Mouse (Mus musculus) embryonic facial prominence, embryonic 12.5 days (tissue): ENCODE data around the gene Fbxo46. TPM values are rescaled to one million over a fixed set of nuclear protein-coding genes. Genes with fewer than 3 reads are reported as not detected.

ENCODE experiments used
- ATAC-seq: fragments of 200-750 bp; cut with Nextera tagmentation; 2 replicates; pipeline ENCODE4 v1.8.0; 2017; ENCODE audit not compliant: insufficient number of reproducible peaks, insufficient read depth, low FRiP score, low TSS enrichment
- H3K27ac ChIP-seq: fragments of 300-500 bp; sonication (generic); 2 replicates; pipeline ENCODE4 v1.5.1; 2016; ENCODE audit warnings: mild to moderate bottlenecking
- H3K27me3 ChIP-seq: fragments of 300-500 bp; sonication (generic); 2 replicates; pipeline ENCODE4 v1.6.1; 2016; ENCODE audit warnings: mild to moderate bottlenecking, moderate library complexity
- H3K36me3 ChIP-seq: fragments of 300-500 bp; sonication (generic); 2 replicates; pipeline ENCODE4 v1.6.1; 2016; ENCODE audit warnings: mild to moderate bottlenecking
- H3K4me1 ChIP-seq: fragments of 300-500 bp; sonication (generic); 2 replicates; pipeline ENCODE4 v1.6.1; 2016
- H3K4me2 ChIP-seq: fragments of 300-500 bp; sonication (generic); replicated peaks from 2 replicates; pipeline ENCODE4 v1.6.1; 2016; ENCODE audit warnings: mild to moderate bottlenecking, moderate library complexity
- H3K4me3 ChIP-seq: fragments of 300-500 bp; sonication (generic); 2 replicates; pipeline ENCODE4 v1.5.1; 2016; ENCODE audit warnings: mild to moderate bottlenecking
- H3K9ac ChIP-seq: fragments of 300-500 bp; sonication (generic); 2 replicates; pipeline ENCODE4 v1.6.1; 2016; ENCODE audit warnings: mild to moderate bottlenecking, moderate library complexity
- H3K9me3 ChIP-seq: fragments of 300-500 bp; sonication (generic); 2 replicates; pipeline ENCODE4 v1.6.1; 2016; ENCODE audit warnings: mild to moderate bottlenecking, moderate library complexity
- WGBS: fragments of 180-500 bp; shearing (Covaris S2); methylation state at CpG from one replicate; pipeline ENCODE4 v1.1.7; 2016; 5-methylcytosine and 5-hydroxymethylcytosine counted together
- polyA plus RNA-seq: library from polyadenylated mRNA; unstranded; fragments of >200 nt; fragmentation: Nextera tagmentation; extraction: Ambion mirVana; gene quantifications from 2 replicates; pipeline ENCODE4 v1.2.1, GENCODE M21; 2016

Gene Fbxo46
- polyA plus RNA-seq, 1 experiment from 2014 or later: 19.8 TPM

DNA sequence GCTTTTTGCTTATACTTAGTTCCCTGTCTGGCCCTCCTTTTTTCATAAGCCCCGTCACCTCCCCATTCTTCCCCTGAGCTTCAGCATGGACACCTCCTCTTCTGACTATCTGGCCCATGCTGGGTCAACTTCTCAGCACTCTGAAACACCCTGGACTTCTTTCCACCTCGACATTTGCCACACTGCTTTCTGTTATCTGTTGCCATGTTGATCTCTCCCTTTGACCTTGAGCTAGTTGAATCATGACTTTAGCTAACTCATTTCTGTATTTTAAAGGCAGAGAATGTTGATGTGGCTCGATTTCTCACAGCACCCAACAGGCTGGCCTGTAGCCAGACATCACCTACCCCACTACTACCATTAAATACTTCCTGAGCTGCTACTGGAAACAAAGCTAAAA lies 12.2 kb upstream of the Fbxo46 start:
- Histone ChIP-seq H3K4me2 (no peak overlapping the region), H3K9me3 (peaks cover 6% of the 10 kb centered on the region; the same call in 1 of the 2 replicates), H3K4me3 (no peak overlapping the region), H3K27me3 (no peaks in the 10 kb centered on the region), H3K9ac (no peak overlapping the region), H3K27ac (no peak overlapping the region), H3K36me3 (no peaks in the 10 kb centered on the region), H3K4me1 (no peaks in the 10 kb centered on the region)
- WGBS: 62% methylated on average over 3 of the region's 3 CpGs
- ATAC-seq: no peak

DNA sequence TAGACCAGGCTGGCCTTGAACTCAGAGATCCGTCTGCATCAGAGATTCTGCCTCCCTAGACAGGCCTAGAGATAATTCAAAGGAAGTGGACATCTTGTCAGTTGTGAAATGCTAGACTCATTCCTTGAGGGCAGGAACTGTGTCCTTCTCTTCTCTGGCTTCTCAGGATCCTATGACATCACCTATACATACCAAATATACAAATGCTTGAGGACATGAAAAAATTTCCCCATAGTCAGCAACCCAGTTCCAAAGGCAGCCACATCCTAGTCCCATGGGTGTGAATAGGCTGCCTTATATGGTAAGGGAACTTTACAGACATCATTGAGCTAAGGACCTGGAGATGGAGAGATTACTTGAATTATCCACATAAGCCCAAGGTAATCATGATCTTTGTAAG lies 10.1 kb upstream of the Fbxo46 start:
- no peaks in the 10 kb centered on the region for H3K9me3 ChIP-seq
- no peak overlapping the region for H3K27ac ChIP-seq
- H3K4me1 ChIP-seq: no peaks in the 10 kb centered on the region
- H3K9ac ChIP-seq: no peak overlapping the region
- no peak for ATAC-seq
- H3K4me2 ChIP-seq: no peak overlapping the region
- no peak overlapping the region for H3K4me3 ChIP-seq
- no peaks in the 10 kb centered on the region for H3K27me3 ChIP-seq
- 79% methylated on average over 1 of the region's 1 CpGs for WGBS
- H3K36me3 ChIP-seq: no peaks in the 10 kb centered on the region

- peaks cover 19% of the 10 kb centered on the region for H3K4me1 ChIP-seq
- 0 out of 2 replicates have a peak within 1 kb of the TSS, but pooled peaks have one; percentile 30 for H3K27ac ChIP-seq
- no peaks in the 10 kb centered on the region for H3K27me3 ChIP-seq
- 0 out of 2 replicates have a peak, but pooled peaks cover 2% of the 10 kb centered on the region for H3K9me3 ChIP-seq
- peak within 1 kb of the TSS; percentile 16; the same call in 1 of the 2 replicates for H3K9ac ChIP-seq
- ATAC-seq: peak; percentile 17; the same call in 1 of the 2 replicates
- H3K4me3 ChIP-seq: peak within 1 kb of the TSS; percentile 23
- no peaks in the 10 kb centered on the region for H3K36me3 ChIP-seq
- peak within 1 kb of the TSS; percentile 47 for H3K4me2 ChIP-seq
- WGBS: 22% methylated on average over 64 of the region's 64 CpGs
Measured at GRCm38 (mm10) chr7:19118028-19118771, 1.5 kb upstream of the Fbxo46 start, which contains the start of gene Gm4969. Gene Gm4969, minus strand, starts transcription at chr7:19118368.

DNA sequence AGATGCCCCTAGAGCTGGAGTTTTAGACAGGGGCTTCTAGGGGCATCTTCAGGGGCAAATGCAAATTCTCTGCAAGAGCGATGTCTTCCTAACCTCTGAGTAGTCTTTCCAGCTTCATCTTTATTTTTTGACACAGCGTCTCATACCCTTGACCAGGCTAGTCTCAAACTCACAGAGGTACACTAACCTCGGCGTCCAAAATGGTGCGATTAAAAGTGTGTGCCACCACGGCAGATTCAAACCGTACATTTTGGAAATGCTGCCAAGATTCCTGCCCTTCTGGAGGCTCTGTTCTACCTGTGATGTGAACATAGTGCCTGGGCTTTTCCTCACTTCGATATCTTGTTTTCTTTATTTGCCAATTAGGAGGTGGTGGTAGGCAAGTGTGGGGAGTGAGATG lies 576 bp upstream of the Fbxo46 start:
- H3K9me3 ChIP-seq: 0 out of 2 replicates have a peak, but pooled peaks cover 2% of the 10 kb centered on the region
- H3K4me2 ChIP-seq: no peak overlapping the region
- H3K4me3 ChIP-seq: no peak overlapping the region
- H3K36me3 ChIP-seq: no peaks in the 10 kb centered on the region
- H3K4me1 ChIP-seq: peaks cover 19% of the 10 kb centered on the region
- H3K9ac ChIP-seq: no peak overlapping the region
- 94% methylated on average over 8 of the region's 8 CpGs for WGBS
- H3K27ac ChIP-seq: 0 out of 2 replicates have a peak overlapping the region, but pooled peaks have one; percentile 30
- no peaks in the 10 kb centered on the region for H3K27me3 ChIP-seq
- no peak for ATAC-seq

- Histone ChIP-seq H3K9me3 (0 out of 2 replicates have a peak, but pooled peaks cover 2% of the 10 kb centered on the region), H3K4me1 (peaks cover 24% of the 10 kb centered on the region), H3K4me2 (no peak overlapping the region), H3K9ac (no peak overlapping the region), H3K36me3 (no peaks in the 10 kb centered on the region), H3K27me3 (no peaks in the 10 kb centered on the region), H3K4me3 (no peak overlapping the region), H3K27ac (no peak overlapping the region)
- 92% methylated on average over 4 of the region's 4 CpGs for WGBS
- no peak for ATAC-seq
Measured at GRCm38 (mm10) chr7:19121686-19122085, 2.0 kb downstream of the Fbxo46 start.

DNA sequence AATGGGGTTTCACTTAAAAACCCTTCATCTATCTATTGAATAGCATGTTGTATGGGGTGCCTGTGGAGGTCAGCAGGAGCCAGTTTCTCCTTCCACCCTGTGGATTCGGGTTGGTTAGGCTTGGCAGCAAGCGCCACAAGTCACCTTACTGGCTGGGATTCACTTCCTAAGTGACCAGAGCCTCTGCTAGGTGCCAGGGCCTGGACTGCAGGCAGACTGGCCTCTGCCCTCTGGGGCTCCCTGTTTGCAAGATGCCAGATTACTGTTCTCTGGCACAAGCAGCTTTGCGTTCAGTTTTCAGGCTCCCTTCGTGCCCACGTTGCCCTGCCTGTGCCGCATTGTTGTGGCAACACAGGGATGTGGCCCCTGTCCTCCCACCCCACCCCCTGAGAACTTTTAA lies 5.1 kb downstream of the Fbxo46 start:
- WGBS: 83% methylated on average over 6 of the region's 6 CpGs
- Histone ChIP-seq H3K4me2 (no peak overlapping the region), H3K4me1 (peaks cover 16% of the 10 kb centered on the region), H3K36me3 (peaks cover 9% of the 10 kb centered on the region), H3K9me3 (no peaks in the 10 kb centered on the region), H3K27ac (no peak overlapping the region), H3K9ac (0 out of 2 replicates have a peak overlapping the region, but pooled peaks have one; percentile 30), H3K4me3 (no peak overlapping the region), H3K27me3 (no peaks in the 10 kb centered on the region)
- no peak for ATAC-seq

DNA sequence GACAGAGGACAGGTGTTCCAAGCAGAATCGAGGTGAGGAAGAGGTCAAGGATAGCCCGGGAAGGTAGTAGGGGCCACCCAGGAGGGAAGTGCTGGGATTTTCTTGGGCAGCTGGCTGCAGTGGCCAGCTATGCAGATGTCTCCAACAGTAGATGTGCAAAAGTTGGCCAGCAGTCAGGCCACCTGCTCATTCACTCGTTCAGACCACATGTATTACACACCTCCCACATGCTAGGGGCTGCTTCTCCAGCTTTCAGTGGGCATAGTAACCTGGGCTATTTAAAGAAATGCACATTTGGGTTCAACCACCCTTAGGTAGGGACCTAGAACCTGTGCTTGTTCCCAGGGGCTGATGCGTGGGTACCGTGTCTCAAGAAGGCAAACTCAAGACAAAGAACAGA lies 8.1 kb downstream of the Fbxo46 start:
- peaks cover 17% of the 10 kb centered on the region; the same call in 1 of the 2 replicates for H3K4me1 ChIP-seq
- no peak overlapping the region for H3K4me2 ChIP-seq
- no peak overlapping the region for H3K9ac ChIP-seq
- H3K9me3 ChIP-seq: no peaks in the 10 kb centered on the region
- no peak for ATAC-seq
- H3K36me3 ChIP-seq: peaks cover 9% of the 10 kb centered on the region
- 88% methylated on average over 5 of the region's 5 CpGs for WGBS
- no peaks in the 10 kb centered on the region for H3K27me3 ChIP-seq
- H3K27ac ChIP-seq: no peak overlapping the region
- no peak overlapping the region for H3K4me3 ChIP-seq

DNA sequence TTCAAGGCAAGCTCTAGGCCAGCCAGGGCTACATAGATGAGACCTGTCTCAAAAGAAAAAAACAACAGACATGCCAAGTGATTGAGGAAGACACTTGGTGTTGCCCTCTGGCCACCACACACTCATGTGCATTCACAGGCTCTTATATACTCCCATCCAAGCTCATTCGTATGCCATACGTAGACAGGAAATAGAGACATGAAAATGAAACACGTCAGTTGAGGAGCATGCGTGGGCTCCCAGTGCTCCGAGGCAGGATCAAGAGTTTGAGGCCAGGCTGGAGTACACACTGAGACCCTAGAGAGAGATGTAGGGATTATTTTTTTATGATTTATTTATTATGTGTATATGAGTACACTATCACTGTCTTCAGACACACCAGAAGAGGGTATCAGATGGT lies 9.7 kb downstream of the Fbxo46 start:
- no peaks in the 10 kb centered on the region for H3K9me3 ChIP-seq
- H3K4me3 ChIP-seq: no peak overlapping the region
- H3K4me2 ChIP-seq: no peak overlapping the region
- H3K27me3 ChIP-seq: no peaks in the 10 kb centered on the region
- H3K4me1 ChIP-seq: peaks cover 17% of the 10 kb centered on the region; the same call in 1 of the 2 replicates
- H3K27ac ChIP-seq: no peak overlapping the region
- no peak overlapping the region for H3K9ac ChIP-seq
- 94% methylated on average over 5 of the region's 5 CpGs for WGBS
- peaks cover 9% of the 10 kb centered on the region for H3K36me3 ChIP-seq
- no peak for ATAC-seq

DNA sequence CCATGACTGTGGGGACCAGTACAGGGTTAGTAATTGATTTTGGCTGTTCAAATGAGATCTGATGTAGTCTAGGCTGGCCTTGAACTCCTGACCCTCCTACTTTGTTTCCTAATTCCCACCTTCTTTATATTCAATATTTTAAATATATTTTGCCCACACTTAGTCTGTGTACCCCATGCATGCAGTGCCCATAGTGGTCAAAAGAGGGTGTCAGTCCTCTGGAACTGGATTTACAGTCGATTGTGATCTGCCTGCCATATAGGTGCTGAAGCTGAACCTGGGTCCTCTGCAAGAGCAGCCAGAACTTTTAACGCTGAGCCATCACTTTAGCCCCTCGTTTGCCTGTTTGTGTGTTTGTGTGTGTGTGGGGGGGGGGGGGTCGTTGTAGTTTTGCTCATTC lies 11.0 kb downstream of the Fbxo46 start:
- peaks cover 13% of the 10 kb centered on the region; the same call in 1 of the 2 replicates for H3K4me1 ChIP-seq
- 26% methylated on average over 4 of the region's 4 CpGs for WGBS
- ATAC-seq: no peak
- H3K36me3 ChIP-seq: peaks cover 16% of the 10 kb centered on the region
- no peaks in the 10 kb centered on the region for H3K9me3 ChIP-seq
- peak overlapping the region; percentile 86 for H3K27ac ChIP-seq
- no peaks in the 10 kb centered on the region for H3K27me3 ChIP-seq
- H3K4me3 ChIP-seq: peak overlapping the region; percentile 43
- H3K4me2 ChIP-seq: peak overlapping the region; percentile 61
- H3K9ac ChIP-seq: peak overlapping the region; percentile 11; the same call in 1 of the 2 replicates

DNA sequence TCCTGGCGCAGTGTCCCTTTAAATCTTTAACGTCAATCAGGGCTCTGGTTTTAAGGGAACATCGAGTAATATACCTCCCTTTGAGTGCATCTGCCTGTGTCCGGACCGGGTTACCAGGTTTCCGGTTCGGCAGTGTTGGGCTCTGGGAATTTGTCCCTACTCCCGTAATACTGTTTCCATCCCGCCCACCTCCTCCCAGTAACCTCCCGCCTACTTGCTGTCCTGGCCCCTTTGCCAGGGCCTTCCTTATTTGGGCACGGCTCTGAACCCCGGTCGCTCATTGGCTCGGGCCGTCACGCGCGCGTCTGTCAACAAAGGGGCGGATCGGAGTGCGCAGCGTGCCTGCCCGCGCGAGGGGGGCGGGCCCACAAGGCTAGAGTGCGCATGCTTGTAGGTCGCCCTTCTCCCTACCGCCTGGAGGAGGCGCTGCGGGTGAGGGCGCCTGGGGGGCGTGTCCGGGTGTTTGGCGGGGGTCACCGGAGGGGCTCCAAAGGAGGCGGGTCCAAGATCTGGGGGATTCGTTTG lies 11.7 kb downstream of the Fbxo46 start:
- under 1% methylated on average over 39 of the region's 39 CpGs for WGBS
- peak; percentile 97 for ATAC-seq
- H3K9me3 ChIP-seq: no peaks in the 10 kb centered on the region
- H3K4me3 ChIP-seq: peak overlapping the region; percentile 43
- peak overlapping the region; percentile 44 for H3K9ac ChIP-seq
- peaks cover 13% of the 10 kb centered on the region; the same call in 1 of the 2 replicates for H3K4me1 ChIP-seq
- no peaks in the 10 kb centered on the region for H3K27me3 ChIP-seq
- H3K36me3 ChIP-seq: peaks cover 23% of the 10 kb centered on the region
- peak overlapping the region; percentile 61 for H3K4me2 ChIP-seq
- H3K27ac ChIP-seq: peak overlapping the region; percentile 86

DNA sequence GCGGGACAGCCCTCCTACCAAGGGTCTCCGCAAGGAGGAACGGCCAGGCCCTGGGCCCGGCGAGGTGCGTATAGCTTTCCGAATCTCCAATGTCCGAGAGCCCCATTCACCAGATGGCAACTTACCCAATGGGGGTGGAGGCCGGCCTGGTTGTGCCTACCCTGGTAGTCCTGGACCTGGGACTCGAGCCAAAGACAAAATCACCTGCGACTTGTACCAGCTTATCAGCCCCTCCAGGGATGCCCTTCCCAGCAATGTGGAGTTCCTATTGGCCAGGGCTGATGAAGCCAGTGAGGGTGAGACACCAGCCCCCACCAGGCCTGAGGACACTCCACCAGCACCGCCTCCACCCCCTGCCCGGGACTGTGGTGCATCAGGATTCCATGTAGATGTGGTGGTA lies 16.5 kb downstream of the Fbxo46 start:
- H3K36me3 ChIP-seq: peaks cover 59% of the 10 kb centered on the region

More for the DNA sequence above, 16.5 kb downstream of the Fbxo46 start:
- Histone ChIP-seq H3K27ac (no peak overlapping the region), H3K27me3 (no peaks in the 10 kb centered on the region), H3K9ac (no peak overlapping the region), H3K4me2 (no peak overlapping the region), H3K9me3 (no peaks in the 10 kb centered on the region), H3K4me1 (peaks cover 6% of the 10 kb centered on the region; the same call in 1 of the 2 replicates), H3K4me3 (no peak overlapping the region)
- WGBS: 93% methylated on average over 13 of the region's 13 CpGs
- ATAC-seq: no peak
